Mouse (Mus musculus): ENCODE measurements around the gene Rgl1.
"Not testable (repeated sequence)": the region's sequence is repeated elsewhere in the genome, so short reads cannot be mapped to it uniquely, and the experiment has no call there.

The Rgl1 gene

DNA sequence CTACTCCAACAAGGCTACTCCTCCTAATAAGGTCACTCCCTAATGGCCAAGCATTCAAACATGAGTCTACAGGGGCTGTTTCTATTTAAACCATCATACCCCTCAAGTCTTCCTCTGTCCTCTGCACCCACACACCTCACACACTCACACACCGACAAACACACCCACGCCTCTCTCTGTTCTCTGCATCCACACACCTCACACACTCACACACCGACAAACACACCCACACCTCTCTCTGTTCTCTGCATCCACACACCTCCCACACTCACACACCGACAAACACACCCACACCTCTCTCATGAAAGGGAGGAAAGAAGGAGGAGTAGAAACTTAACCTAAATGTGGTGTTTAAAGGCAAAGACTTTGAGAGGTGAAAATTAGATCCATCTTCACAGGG, 106.2 kb downstream of the Rgl1 start:
- DNase-seq (ENCODE audit: low spot score) = no peak

GRCm38 (mm10) chr1:152656601-152657000, 109.5 kb downstream of the Rgl1 start:
- DNase-seq (ENCODE audit: low spot score) = no peak

GRCm38 (mm10) chr1:152654851-152655250, 111.3 kb downstream of the Rgl1 start:
- no peak for DNase-seq (ENCODE audit: low spot score)

GRCm38 (mm10) chr1:152651495-152651874, 114.7 kb downstream of the Rgl1 start:
- no peak for DNase-seq (ENCODE audit: low spot score)

DNA sequence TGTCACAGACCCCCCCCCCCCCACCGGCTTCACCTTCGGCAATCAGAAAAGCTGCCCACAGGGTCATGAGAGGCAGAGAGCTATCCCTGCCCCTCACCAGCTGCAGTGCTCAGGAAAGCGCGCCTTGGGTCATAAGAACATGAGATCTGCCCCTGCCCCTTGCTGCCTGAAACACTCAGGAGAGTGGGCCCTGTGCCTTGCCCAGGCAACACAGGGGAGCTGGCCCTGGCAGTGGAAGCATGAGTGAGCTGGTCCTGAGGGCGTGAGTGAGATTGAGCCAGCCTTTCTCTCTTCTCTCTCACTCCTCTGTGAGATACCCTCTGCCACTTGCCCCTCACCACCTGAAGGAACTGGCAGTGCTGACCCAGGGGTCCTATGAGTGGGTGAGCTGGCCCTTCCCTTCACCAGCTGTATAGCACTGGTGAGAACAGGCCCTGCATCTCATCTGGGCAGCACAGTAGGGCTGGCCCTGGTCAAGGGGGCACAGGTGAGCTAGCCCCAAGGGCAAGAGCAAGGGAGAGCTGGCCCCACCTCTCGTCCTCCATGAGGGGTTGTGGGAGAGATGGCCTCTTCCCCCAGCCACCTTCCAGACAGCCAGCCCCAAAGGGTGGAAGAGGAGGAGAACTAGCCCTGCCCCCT, 115.2 kb downstream of the Rgl1 start:
- DNase-seq (ENCODE audit: low spot score) = no peak

DNA sequence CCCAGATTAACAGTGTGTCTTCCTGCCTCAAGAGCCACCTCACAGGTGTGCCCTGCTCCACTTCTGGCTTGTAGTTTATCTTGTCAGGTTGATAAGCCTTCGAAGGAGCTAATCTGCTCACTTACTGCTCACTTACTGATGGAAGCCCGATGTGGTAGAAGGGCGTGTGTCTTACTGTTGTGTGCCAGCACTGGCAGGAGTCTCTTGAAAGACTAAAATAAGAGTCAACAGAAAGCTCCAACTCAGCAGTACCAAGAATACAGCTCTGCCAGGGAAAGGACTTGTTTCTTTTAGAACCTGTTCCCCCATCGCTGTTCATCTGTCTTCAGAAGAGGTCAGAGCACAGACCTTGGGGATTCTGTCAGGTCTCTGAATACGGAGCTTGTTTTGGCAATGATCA, 118.1 kb downstream of the Rgl1 start:
- no peak for DNase-seq (ENCODE audit: low spot score)

DNA sequence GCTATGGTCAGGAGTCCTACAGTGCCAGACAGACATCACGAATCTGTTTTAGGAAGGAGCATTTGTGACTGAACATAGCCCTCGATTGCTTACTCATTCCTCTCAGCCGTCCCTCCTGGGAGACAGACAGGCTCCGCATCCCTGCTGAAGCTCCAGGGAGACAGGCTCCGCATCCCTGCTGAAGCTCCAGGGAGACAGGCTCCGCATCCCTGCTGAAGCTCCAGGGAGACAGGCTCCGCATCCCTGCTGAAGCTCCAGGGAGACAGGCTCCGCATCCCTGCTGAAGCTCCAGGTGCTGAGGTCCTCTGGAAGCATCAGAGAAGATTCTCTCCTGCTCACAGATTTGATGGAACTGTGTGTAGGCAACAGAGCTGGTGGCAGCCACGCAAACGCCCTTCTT, 123.9 kb downstream of the Rgl1 start:
- DNase-seq (ENCODE audit: low spot score) = not testable (repeated sequence)

DNA sequence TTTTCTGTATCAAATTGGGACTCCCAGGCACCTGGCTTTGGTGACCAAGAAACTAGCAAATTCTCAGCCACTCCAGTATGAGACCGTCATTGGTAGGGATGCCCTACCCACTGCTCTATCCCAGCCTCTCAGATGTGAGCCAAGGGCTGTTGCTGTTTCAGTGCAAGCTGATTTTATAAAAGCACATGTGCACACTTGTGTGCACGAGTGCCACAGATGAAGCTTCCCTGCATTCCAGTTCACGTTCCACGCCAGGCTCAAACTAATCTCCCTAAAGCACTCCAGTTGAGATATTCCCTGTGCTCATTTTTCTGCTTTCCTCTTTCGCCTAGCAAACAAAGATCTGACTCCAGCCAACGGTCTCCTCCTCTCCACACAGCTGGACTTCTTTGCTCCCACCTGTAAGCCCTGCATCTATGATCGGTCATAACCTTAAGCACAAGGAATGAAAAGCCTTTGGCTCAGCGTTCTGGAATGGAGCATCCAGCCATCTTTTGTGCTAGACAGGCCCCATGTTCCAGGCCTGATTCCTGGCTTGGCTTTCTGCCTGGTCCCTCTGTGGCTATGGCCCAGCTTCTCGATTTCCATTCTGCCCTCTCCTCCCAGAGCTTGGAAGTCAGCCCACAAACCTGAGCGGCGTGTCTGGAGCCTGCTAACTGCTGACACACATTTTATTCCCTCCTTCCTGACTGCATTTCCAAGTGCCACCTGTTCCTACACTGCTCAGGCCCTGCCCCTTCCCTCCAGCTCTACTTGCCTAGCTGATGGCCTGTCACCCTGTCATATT, 125.8 kb downstream of the Rgl1 start:
- peak; percentile 43 for DNase-seq (ENCODE audit: low spot score)

DNA sequence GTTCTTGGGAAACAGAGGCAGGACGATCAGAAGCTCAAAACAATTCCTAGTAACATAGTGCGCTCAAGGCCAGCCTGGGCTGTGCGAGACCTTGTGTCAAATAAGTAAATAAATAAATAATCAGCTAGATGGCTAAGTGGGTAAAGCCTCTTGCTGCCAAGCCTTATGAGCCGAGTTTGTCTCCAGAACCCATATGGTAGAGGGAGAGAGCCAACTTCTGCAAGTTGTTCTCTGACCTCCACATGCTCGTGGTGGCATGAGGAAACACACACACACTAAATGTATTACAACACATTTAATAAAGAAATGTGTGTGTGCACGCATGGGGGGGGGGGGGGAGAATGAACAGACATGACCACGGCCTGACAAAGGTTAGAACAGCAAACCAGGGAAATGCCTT, 126.8 kb downstream of the Rgl1 start:
- DNase-seq (ENCODE audit: low spot score) = no peak

DNA sequence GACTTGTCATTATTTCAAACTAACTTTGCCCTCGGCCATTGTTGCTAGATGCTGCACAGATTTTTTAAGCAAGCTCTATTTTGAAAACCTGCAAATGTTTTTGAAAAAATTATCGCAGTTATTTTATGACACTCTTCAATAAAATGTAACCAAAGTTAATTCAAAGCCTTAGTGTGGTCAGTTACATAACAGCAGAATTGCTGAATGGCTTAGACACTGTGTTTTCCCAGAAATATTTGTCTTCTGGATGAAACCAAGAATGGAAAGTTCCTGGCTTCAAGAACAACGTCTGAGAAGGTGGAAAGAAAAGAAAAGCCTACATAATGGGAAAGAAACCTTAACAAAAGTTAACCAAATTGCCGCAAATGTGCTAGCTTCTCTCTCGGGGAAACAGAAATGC, 131.5 kb downstream of the Rgl1 start:
- no peak for DNase-seq (ENCODE audit: low spot score)

GRCm38 (mm10) chr1:152629780-152630179, 136.4 kb downstream of the Rgl1 start:
- DNase-seq (ENCODE audit: low spot score) = no peak

DNA sequence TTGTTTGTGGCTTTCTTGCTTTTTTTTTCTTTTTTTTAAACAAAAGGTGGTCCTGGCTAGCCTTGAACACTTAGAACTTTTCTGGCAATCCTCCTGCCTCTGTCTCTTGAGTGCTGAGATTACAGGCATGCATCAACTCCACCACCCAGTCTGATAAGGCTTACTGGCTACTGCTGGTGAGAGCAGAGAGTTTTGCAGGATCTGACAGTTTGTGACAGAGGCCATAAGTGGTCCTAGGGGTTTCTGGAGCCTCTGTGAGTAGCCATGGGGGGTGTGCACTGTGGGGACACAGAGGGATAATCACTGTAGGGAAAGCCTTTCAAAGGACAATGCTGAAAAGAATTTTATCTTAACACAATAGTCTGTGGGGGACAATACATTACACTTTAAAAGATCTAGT, 140.5 kb downstream of the Rgl1 start:
- no peak for DNase-seq (ENCODE audit: low spot score)

DNA sequence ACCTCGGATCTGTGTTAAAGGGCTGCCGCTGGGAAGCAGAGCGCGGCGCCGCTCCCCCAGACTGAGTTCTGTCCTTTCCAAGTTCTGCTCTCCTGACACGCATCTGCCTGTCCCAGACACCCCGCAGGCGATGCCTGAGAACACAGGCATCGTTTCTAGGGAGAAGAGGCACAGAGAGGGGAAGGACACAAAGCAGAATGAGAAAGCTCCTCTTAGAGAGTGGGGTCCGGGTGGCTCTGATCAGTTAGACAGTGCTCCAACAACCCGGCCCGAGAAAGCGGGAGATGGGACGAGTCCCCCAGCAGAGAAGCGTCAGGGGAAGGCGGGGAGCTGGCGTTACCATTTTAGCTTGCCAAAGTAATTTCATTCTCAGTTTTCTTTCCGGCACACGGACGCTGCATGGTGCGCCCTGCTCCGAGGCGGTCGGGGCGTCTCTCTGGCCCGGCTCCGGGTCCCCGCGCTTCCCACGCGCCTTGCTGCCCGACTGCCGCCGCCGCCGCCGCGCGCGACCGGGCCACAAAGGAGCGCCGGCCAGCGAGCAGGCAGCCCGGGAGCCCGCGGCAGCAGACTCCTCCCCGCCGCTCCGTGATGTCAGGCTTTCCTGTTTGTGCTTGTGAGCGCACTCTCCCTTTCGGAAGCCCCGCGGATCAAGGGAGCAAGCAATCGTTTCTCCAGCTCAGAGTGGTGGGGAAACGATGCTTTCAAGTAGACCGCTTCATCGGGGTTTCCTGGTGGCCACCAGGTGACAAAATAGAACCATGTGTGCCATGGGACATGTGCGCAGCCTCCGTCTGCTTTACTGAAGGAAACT, 141.3 kb downstream of the Rgl1 start:
- peak; percentile 65 for DNase-seq (ENCODE audit: low spot score)

GRCm38 (mm10) chr1:152623375-152624270, 142.5 kb downstream of the Rgl1 start:
- no peak for DNase-seq (ENCODE audit: low spot score)

DNA sequence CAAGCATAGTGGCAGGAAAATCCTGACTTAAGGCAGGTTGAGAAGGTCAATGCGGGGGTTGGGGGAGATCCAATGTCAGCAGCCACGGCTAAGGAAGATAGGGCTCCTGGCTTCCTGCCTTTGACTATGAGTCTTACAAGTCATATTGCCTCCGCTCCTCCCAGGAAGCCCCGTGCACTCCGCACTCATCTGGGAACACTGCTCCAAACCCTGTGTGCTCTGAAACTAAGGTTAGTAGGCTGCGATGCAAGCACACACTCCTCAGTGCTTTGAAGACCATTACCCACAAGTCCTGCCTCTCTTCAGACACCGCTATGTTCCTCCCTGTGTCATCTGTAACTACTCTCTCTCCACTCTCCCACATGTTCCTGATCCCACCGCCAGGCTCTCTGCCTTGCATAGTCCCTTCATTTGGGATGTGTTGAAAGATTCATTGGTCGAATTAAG, 143.4 kb downstream of the Rgl1 start:
- DNase-seq (ENCODE audit: low spot score) = no peak

DNA sequence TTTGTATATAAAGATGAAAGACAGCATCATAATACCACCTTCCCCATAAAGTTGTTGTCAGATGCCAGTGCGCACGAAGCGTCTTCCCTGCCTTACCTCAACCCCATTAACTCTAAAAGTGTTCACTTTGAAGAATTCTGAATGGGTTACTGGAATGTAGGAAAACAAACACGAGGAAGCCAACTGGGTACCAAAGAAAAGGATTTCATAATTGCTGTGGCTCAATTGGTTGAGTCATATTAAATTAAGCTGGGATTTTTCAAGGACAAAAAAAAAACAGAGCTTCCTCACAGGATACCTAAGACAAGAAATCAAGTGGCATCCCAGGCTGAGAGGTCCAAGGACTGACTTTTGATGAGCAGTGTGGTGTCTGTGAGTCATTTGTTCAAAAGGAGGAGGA, 144.5 kb downstream of the Rgl1 start:
- DNase-seq (ENCODE audit: low spot score) = no peak

- DNase-seq (ENCODE audit: low spot score) = no peak
Observed at GRCm38 (mm10) chr1:152619396-152619795, 146.8 kb downstream of the Rgl1 start.

- DNase-seq (ENCODE audit: low spot score) = no peak
Observed at GRCm38 (mm10) chr1:152618896-152619295, 147.3 kb downstream of the Rgl1 start.

- no peak for DNase-seq (ENCODE audit: low spot score)
Observed at GRCm38 (mm10) chr1:152618381-152618780, 147.8 kb downstream of the Rgl1 start.

- no peak for DNase-seq (ENCODE audit: low spot score)
Observed at GRCm38 (mm10) chr1:152617745-152618342, 148.3 kb downstream of the Rgl1 start.

- no peak for DNase-seq (ENCODE audit: low spot score)
Observed at GRCm38 (mm10) chr1:152616777-152617057, 149.4 kb downstream of the Rgl1 start.

Data from urinary bladder, postnatal 25 days (tissue).